Mouse (Mus musculus): Measurements from ENCODE around the gene Rps6kc1.

- no peak for TF ChIP-seq CTCF (IDR thresholded peaks at IDR 0.05; ENCODE audit: borderline replicate concordance, control insufficient read depth, extremely low read depth, insufficient read depth, low read length, poor library complexity)
- TF ChIP-seq POLR2A (IDR thresholded peaks at IDR 0.05; ENCODE audit: control insufficient read depth, extremely low read depth, insufficient read depth, low read length, poor library complexity) = no peak
These were observed 186.8 kb downstream of the Rps6kc1 start for GRCm38 (mm10) chr1:190724591-190725380.

Measured in thymus, adult 2 months (tissue).